Mouse (Mus musculus) ES-Bruce4 (cell line): ENCODE results near the gene Ttc7. TPM values are rescaled to one million over a fixed set of nuclear protein-coding genes. Genes with fewer than 3 reads are reported as not detected.

Experiments
- H3K27ac ChIP-seq: 2 replicates; pipeline ENCODE4 v1.5.1; 2012; ENCODE audit warnings: low read length, inconsistent platforms; ENCODE audit not compliant: insufficient read depth
- H3K27me3 ChIP-seq: 2 replicates; pipeline ENCODE4 v1.6.1; 2012; ENCODE audit warnings: mild to moderate bottlenecking, low read length, inconsistent platforms; ENCODE audit not compliant: control insufficient read depth, poor library complexity, insufficient read depth, severe bottlenecking
- H3K36me3 ChIP-seq: 2 replicates; pipeline ENCODE4 v1.6.1; 2012; ENCODE audit warnings: inconsistent platforms, mild to moderate bottlenecking, low read length, moderate library complexity; ENCODE audit not compliant: control insufficient read depth, poor library complexity, insufficient read depth, severe bottlenecking
- H3K4me1 ChIP-seq: one replicate; pipeline ENCODE4 v1.8.1; 2011; ENCODE audit warnings: low read length; ENCODE audit not compliant: control insufficient read depth, insufficient read depth
- H3K4me3 ChIP-seq: 2 replicates; pipeline ENCODE4 v1.5.1; 2011; ENCODE audit warnings: low read depth, mild to moderate bottlenecking, low read length
- H3K9ac ChIP-seq: 2 replicates; pipeline ENCODE4 v1.6.1; 2012; ENCODE audit warnings: low read depth, mild to moderate bottlenecking, inconsistent platforms; ENCODE audit not compliant: poor library complexity, severe bottlenecking
- H3K9me3 ChIP-seq: replicated peaks from 2 replicates; pipeline ENCODE4 v1.6.1; 2012; ENCODE audit warnings: mild to moderate bottlenecking, low read length, inconsistent platforms; ENCODE audit not compliant: control insufficient read depth, poor library complexity, insufficient read depth, severe bottlenecking
- CTCF ChIP-seq: IDR thresholded peaks from one replicate; pipeline ENCODE4 v1.8.1; 2011; ENCODE audit warnings: low read depth, low read length
- EP300 ChIP-seq: IDR thresholded peaks from 2 replicates; pipeline ENCODE4 v1.6.1; 2011; ENCODE audit warnings: low read depth, low read length; ENCODE audit not compliant: insufficient read depth
- POLR2A ChIP-seq: IDR thresholded peaks from one replicate; pipeline ENCODE4 v1.8.1; 2011; ENCODE audit warnings: low read length; ENCODE audit not compliant: insufficient read depth
- polyA plus RNA-seq: library from polyadenylated mRNA; stranded (reverse); fragments of >200 nt; gene quantifications from 2 replicates; pipeline ENCODE4 v1.2.4, GENCODE M21; 2011; ENCODE audit warnings: low read depth; ENCODE audit not compliant: missing spikeins, insufficient read depth, insufficient read length

Gene Ttc7
- polyA plus RNA-seq, 1 experiment: 10.7 TPM

DNA sequence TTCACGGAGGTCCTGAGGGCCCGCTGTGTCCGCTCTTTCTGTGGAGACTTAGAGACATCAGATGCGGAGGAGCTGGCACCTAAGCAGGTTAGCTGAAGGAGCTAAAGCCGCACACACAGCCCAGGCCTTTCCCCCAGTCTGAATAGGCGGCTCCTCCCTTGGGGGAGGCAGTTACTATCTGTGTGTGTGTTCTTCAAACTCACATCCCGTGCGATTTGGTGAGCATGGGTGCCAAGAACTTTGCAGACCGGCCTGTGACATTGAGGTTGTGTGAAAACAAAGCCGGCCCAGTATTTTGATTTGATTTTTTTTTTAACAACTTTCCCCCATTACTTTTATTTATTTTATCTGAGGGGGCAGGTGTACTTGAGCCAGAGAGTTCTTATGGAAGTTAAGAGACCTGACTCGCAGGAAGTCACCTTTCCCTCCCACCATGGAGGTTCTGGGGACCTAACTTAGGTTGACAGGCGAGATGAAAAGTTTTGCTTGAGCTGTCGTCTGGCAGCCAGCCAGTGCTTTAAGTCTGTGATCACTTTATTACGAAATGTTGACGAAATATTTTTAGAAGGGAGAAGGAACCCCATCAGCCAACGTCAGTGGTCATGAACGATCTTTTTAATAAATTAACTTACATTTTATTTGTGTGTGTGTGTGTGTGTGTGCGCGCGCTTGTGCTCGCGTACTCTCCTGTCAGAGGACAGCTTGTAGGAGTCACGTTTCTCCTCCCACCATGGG is 3.2 kb downstream of the Ttc7 start:
- TF ChIP-seq POLR2A (no peak), CTCF (no peak), EP300 (no peak)
- Histone ChIP-seq H3K27ac (no peak overlapping the region), H3K36me3 (no peaks in the 10 kb centered on the region), H3K9ac (no peak overlapping the region), H3K4me1 (no peaks in the 10 kb centered on the region), H3K4me3 (no peak overlapping the region), H3K27me3 (no peaks in the 10 kb centered on the region), H3K9me3 (no peaks in the 10 kb centered on the region)

DNA sequence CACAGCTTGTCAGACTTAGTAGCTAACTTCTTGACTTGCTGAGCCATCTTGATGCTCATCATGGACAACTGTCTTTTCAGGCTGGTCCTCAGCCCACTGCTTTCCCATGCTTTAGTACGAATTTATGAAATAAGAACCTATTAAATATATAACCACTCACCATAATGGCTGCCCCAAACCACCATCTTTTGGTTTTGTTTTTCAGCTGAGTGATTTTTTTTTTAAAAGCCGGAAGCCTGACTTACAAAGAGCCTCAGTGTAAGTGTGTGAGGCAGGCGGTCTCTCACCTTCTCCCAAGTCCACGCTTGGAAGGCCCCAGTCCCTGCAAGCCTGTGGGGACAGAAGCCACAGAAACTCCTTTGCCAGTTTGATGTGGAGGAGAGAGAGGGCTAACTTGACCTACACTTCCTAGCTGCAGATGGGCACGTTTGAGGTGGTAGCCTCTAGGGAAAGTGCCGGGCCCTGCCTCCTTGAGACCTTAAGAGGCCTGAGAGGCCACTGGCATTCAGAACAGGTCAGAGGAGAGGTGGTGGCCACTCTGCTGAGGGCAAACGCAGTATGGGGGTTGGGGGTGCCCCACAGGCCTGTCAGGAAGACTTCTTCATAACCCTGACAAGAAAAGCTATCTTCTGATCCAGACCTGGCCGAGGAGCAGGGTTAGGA is 3.9 kb downstream of the Ttc7 start:
- H3K9me3 ChIP-seq: no peaks in the 10 kb centered on the region
- no peak for TF ChIP-seq POLR2A
- no peak for TF ChIP-seq CTCF
- no peak for TF ChIP-seq EP300
- no peaks in the 10 kb centered on the region for H3K36me3 ChIP-seq
- H3K27me3 ChIP-seq: no peaks in the 10 kb centered on the region
- no peaks in the 10 kb centered on the region for H3K4me1 ChIP-seq
- no peak overlapping the region for H3K9ac ChIP-seq
- H3K27ac ChIP-seq: no peak overlapping the region
- H3K4me3 ChIP-seq: no peak overlapping the region

DNA sequence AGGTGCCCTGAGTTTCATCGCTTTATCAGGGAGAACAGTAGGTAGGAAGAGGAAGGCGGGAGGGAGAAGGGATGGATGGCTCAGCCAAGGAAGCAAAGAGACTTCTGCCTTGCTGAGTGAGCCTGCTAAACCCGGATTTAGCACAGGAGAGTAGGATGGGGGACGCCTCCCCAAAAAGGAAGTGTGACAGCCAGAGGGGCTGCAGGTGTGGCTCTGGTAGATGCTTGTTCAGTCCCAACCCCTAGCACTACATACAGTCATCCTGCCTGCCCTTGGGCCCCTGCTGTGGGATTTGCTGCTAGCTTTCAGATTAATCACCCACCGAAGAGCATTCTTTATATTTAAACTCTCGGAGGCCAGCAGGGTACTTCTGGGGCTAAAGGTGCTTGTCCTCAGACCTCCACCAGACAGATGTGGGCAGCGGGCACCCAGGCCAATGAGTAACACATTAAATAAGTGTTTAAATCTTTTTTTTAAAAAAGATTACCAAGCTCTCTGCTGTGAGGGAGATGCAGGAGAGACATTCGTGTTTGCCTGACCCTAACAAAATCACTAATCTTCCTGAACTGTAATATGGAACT is 4.6 kb downstream of the Ttc7 start:
- no peak overlapping the region for H3K27ac ChIP-seq
- H3K27me3 ChIP-seq: no peaks in the 10 kb centered on the region
- H3K4me3 ChIP-seq: no peak overlapping the region
- no peak overlapping the region for H3K9ac ChIP-seq
- TF ChIP-seq POLR2A: no peak
- no peak for TF ChIP-seq CTCF
- H3K9me3 ChIP-seq: no peaks in the 10 kb centered on the region
- no peaks in the 10 kb centered on the region for H3K4me1 ChIP-seq
- no peaks in the 10 kb centered on the region for H3K36me3 ChIP-seq

DNA sequence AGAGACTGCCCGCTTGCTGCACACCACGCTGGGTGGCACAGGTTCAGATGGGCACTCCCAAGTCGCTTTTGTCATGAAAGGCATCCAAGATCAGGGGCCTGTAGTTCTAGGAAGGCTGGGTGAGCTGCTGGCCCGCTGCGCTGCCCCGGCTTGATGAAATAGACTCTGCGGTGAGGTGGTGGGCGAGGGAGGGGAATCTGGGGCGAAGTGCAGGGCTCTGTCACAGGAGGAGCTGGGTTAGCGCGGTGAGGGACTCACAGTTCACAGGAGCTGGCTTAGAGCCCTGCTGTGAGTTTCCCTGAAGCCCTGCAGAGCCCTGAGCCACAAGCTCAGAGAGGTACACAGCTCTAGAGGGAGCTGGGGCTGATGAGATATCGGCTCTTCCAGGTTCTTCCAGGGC is 5.4 kb downstream of the Ttc7 start:
- Histone ChIP-seq H3K36me3 (0 out of 2 replicates have a peak, but pooled peaks cover 3% of the 10 kb centered on the region), H3K27ac (no peak overlapping the region), H3K9me3 (no peaks in the 10 kb centered on the region), H3K4me1 (no peaks in the 10 kb centered on the region), H3K9ac (no peak overlapping the region), H3K4me3 (no peak overlapping the region), H3K27me3 (no peaks in the 10 kb centered on the region)
- TF ChIP-seq POLR2A: no peak
- TF ChIP-seq CTCF: no peak
- no peak for TF ChIP-seq EP300

DNA sequence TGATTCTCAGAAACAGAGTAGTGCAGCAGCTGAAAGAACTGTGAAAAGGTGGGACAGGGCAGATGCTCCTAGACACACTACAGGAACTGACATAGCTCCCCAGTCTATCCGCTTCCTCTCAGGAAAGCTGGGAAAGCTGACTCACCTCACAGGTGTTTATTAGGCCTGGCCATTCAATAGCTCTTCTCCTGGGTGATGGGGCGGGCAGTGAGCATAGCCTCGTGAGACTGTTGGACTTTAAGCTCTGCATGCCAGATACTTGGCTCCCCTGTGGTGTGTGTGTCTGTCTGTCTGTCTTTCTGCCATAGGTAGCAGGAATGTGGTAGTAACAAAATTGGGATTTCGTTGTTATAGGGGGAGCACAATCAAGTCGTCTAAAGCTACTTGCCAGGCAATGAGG is 6.7 kb downstream of the Ttc7 start:
- Histone ChIP-seq H3K9ac (no peak overlapping the region), H3K4me1 (no peaks in the 10 kb centered on the region), H3K4me3 (no peak overlapping the region), H3K27me3 (no peaks in the 10 kb centered on the region), H3K27ac (no peak overlapping the region), H3K9me3 (no peaks in the 10 kb centered on the region), H3K36me3 (0 out of 2 replicates have a peak, but pooled peaks cover 3% of the 10 kb centered on the region)
- TF ChIP-seq EP300 (no peak), POLR2A (no peak), CTCF (no peak)

DNA sequence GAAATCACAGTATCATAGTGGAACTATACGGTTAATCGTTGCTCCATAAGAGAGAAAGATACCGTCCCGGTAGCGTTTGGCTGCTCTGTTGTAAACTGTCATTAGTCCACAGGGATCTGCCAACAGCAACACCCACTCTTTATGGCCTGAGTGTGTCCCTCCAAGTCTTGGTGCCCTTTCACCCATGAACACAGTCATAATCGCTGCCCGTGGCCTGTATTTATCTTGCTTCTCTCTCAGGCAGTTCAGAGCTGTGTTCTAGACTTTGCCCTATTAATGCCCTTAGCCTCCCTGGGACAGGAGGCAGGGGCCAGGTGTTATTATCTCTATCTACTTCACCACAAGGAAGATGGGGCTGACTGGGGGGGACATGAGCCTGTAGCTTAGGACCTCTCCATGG is 8.4 kb downstream of the Ttc7 start:
- no peak overlapping the region for H3K27ac ChIP-seq
- TF ChIP-seq POLR2A (no peak), CTCF (no peak), EP300 (no peak)
- no peak overlapping the region for H3K4me3 ChIP-seq
- H3K9me3 ChIP-seq: no peaks in the 10 kb centered on the region
- no peak overlapping the region for H3K9ac ChIP-seq
- H3K36me3 ChIP-seq: 0 out of 2 replicates have a peak, but pooled peaks cover 3% of the 10 kb centered on the region
- no peaks in the 10 kb centered on the region for H3K4me1 ChIP-seq
- H3K27me3 ChIP-seq: no peaks in the 10 kb centered on the region
